Mouse (Mus musculus) heart, adult 11 months (tissue): ENCODE measurements at regions not wholly inside any gene's neighbourhood (a gene's known extent, or its start where the extent isn't known, plus 50 kb on each side); places are given as distances from the start of the nearest gene placed in this dataset.

ENCODE experiments used
- DNase-seq: peaks from one replicate; pipeline ENCODE4 v3.0.0; 2022

GRCm38 (mm10) chr9:6608428-6609283, 339.0 kb upstream of the Ddi1 start:
- DNase-seq = no peak
